Mouse (Mus musculus): ENCODE data around the gene Rexo1. TPM values are rescaled to one million over a fixed set of nuclear protein-coding genes. Genes with fewer than 3 reads are reported as not detected.

The Rexo1 gene
- polyA plus RNA-seq, 1 experiment = 23.0 TPM

- Histone ChIP-seq H3K79me2 (ENCODE audit: control insufficient read depth, insufficient read depth) (peaks cover 48% of the 10 kb centered on the region), H3K79me3 (ENCODE audit: low read depth) (peaks cover 39% of the 10 kb centered on the region), H3K27me3 (ENCODE audit: control insufficient read depth, insufficient read depth, insufficient read length) (no peaks in the 10 kb centered on the region), H3K36me3 (ENCODE audit: control insufficient read depth, insufficient read depth) (peaks cover 19% of the 10 kb centered on the region), H3K4me3 (ENCODE audit: insufficient read depth, poor library complexity, severe bottlenecking) (peak within 1 kb of the TSS; percentile 68), H3ac (ENCODE audit: control insufficient read depth, insufficient read length, low read depth) (peak within 1 kb of the TSS; percentile 79)
- TF ChIP-seq FOSL1 (IDR thresholded peaks at IDR 0.05; ENCODE audit: insufficient read depth, low read length, poor library complexity, severe bottlenecking) (no peak), MAX (IDR thresholded peaks at IDR 0.05) (peak; percentile 66), CTCF (IDR thresholded peaks at IDR 0.05; ENCODE audit: control insufficient read depth, insufficient read depth, insufficient read length) (no peak)
Observed at GRCm38 (mm10) chr10:80602698-80603325, 41.5 kb upstream of the Rexo1 start, which contains the start of the genes Scamp4 and Adat3. Gene Scamp4, plus strand, starts transcription at chr10:80602872. Gene Adat3, plus strand, starts transcription at chr10:80602880.

DNA sequence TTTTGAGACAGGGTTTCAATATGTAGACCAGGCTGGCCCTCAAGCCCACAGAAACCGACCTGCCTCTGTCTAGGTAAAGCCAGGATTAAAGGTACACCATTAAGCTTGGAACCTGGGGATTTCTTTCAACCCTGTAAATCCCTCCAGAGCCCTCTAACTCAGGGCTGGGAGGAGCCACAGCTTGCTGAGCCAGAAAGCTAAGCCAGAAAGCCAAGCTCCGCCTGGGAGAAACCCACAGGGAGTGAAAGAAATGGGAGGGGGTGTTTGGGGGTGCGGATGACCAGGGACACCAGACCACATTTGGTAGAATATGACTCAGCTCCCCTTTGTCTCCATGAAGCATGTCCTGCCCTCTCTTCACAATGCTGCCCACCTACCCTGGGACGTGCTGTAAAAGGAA is 35.0 kb upstream of the Rexo1 start:
- no peaks in the 10 kb centered on the region for H3K79me3 ChIP-seq (ENCODE audit: low read depth)
- TF ChIP-seq MAX (IDR thresholded peaks at IDR 0.05) (no peak), CTCF (IDR thresholded peaks at IDR 0.05; ENCODE audit: control insufficient read depth, insufficient read depth, insufficient read length) (no peak), FOSL1 (IDR thresholded peaks at IDR 0.05; ENCODE audit: insufficient read depth, low read length, poor library complexity, severe bottlenecking) (no peak), MYOG (IDR thresholded peaks at IDR 0.05; ENCODE audit: control insufficient read depth, extremely low read depth, insufficient read length) (no peak), MYOD1 (IDR thresholded peaks at IDR 0.05; ENCODE audit: control insufficient read depth, insufficient read length, low read depth) (no peak), CEBPB (IDR thresholded peaks at IDR 0.05; ENCODE audit: low read depth) (no peak), USF1 (IDR thresholded peaks at IDR 0.05; ENCODE audit: low read depth) (no peak)
- no peaks in the 10 kb centered on the region for H3K27me3 ChIP-seq (ENCODE audit: control insufficient read depth, insufficient read depth, insufficient read length)
- no peak overlapping the region for H3K4me3 ChIP-seq (ENCODE audit: insufficient read depth, poor library complexity, severe bottlenecking)
- no peak overlapping the region for H3ac ChIP-seq (ENCODE audit: control insufficient read depth, insufficient read length, low read depth)
- H3K36me3 ChIP-seq (ENCODE audit: control insufficient read depth, insufficient read depth) = no peaks in the 10 kb centered on the region
- no peaks in the 10 kb centered on the region for H3K79me2 ChIP-seq (ENCODE audit: control insufficient read depth, insufficient read depth)

- H3K79me2 ChIP-seq (ENCODE audit: control insufficient read depth, insufficient read depth) = peaks cover 42% of the 10 kb centered on the region
- TF ChIP-seq MAX (IDR thresholded peaks at IDR 0.05) (peak; percentile 69), USF1 (IDR thresholded peaks at IDR 0.05; ENCODE audit: low read depth) (peak; percentile 2), MYOG (IDR thresholded peaks at IDR 0.05; ENCODE audit: control insufficient read depth, extremely low read depth, insufficient read length) (no peak)
- H3K36me3 ChIP-seq (ENCODE audit: control insufficient read depth, insufficient read depth) = no peaks in the 10 kb centered on the region
- H3K79me3 ChIP-seq (ENCODE audit: low read depth) = peaks cover 20% of the 10 kb centered on the region
- no peaks in the 10 kb centered on the region for H3K27me3 ChIP-seq (ENCODE audit: control insufficient read depth, insufficient read depth, insufficient read length)
- peak within 1 kb of the TSS; percentile 98 for H3ac ChIP-seq (ENCODE audit: control insufficient read depth, insufficient read length, low read depth)
- H3K4me3 ChIP-seq (ENCODE audit: insufficient read depth, poor library complexity, severe bottlenecking) = peak within 1 kb of the TSS; percentile 86
Observed at GRCm38 (mm10) chr10:80589879-80590854, 28.8 kb upstream of the Rexo1 start, which contains the start of gene Abhd17a. Gene Abhd17a, minus strand, starts transcription at chr10:80590341.

- TF ChIP-seq USF1 (IDR thresholded peaks at IDR 0.05; ENCODE audit: low read depth) (no peak), CEBPB (IDR thresholded peaks at IDR 0.05; ENCODE audit: low read depth) (no peak), MYOG (IDR thresholded peaks at IDR 0.05; ENCODE audit: control insufficient read depth, extremely low read depth, insufficient read length) (no peak), MYOD1 (IDR thresholded peaks at IDR 0.05; ENCODE audit: control insufficient read depth, insufficient read length, low read depth) (no peak), FOSL1 (IDR thresholded peaks at IDR 0.05; ENCODE audit: insufficient read depth, low read length, poor library complexity, severe bottlenecking) (no peak), MAX (IDR thresholded peaks at IDR 0.05) (no peak), CTCF (IDR thresholded peaks at IDR 0.05; ENCODE audit: control insufficient read depth, insufficient read depth, insufficient read length) (no peak)
- H3K27me3 ChIP-seq (ENCODE audit: control insufficient read depth, insufficient read depth, insufficient read length) = no peaks in the 10 kb centered on the region
- peaks cover 42% of the 10 kb centered on the region for H3K79me2 ChIP-seq (ENCODE audit: control insufficient read depth, insufficient read depth)
- H3K79me3 ChIP-seq (ENCODE audit: low read depth) = peaks cover 20% of the 10 kb centered on the region
- peak overlapping the region; percentile 98 for H3ac ChIP-seq (ENCODE audit: control insufficient read depth, insufficient read length, low read depth)
- H3K4me3 ChIP-seq (ENCODE audit: insufficient read depth, poor library complexity, severe bottlenecking) = peak overlapping the region; percentile 86
- peaks cover 3% of the 10 kb centered on the region for H3K36me3 ChIP-seq (ENCODE audit: control insufficient read depth, insufficient read depth)
Observed at GRCm38 (mm10) chr10:80589127-80589878, 27.9 kb upstream of the Rexo1 start.

DNA sequence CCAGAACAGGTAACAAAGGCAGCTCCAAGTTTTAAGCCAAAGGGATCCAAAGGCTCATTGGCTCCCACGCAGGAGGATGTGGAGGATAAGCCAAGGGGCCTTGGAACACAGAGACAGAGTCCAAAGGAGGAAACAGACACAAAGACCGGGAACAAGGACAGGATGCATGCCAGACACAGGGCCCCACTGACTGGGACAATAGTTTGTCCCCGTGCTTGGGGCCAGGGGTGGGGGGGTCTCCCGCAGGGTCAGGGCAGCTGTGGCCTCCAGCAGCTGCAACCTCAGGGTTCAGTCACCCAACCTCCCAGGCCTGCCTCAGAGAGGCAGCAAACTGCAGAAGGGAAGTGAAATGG is 25.9 kb upstream of the Rexo1 start:
- Histone ChIP-seq H3ac (ENCODE audit: control insufficient read depth, insufficient read length, low read depth) (no peak overlapping the region), H3K4me3 (ENCODE audit: insufficient read depth, poor library complexity, severe bottlenecking) (no peak overlapping the region), H3K79me2 (ENCODE audit: control insufficient read depth, insufficient read depth) (peaks cover 42% of the 10 kb centered on the region), H3K27me3 (ENCODE audit: control insufficient read depth, insufficient read depth, insufficient read length) (no peaks in the 10 kb centered on the region), H3K79me3 (ENCODE audit: low read depth) (peaks cover 20% of the 10 kb centered on the region), H3K36me3 (ENCODE audit: control insufficient read depth, insufficient read depth) (peaks cover 13% of the 10 kb centered on the region)
- no peak for TF ChIP-seq MYOG (IDR thresholded peaks at IDR 0.05; ENCODE audit: control insufficient read depth, extremely low read depth, insufficient read length)
- no peak for TF ChIP-seq CEBPB (IDR thresholded peaks at IDR 0.05; ENCODE audit: low read depth)
- TF ChIP-seq FOSL1 (IDR thresholded peaks at IDR 0.05; ENCODE audit: insufficient read depth, low read length, poor library complexity, severe bottlenecking) = no peak
- no peak for TF ChIP-seq USF1 (IDR thresholded peaks at IDR 0.05; ENCODE audit: low read depth)
- TF ChIP-seq MAX (IDR thresholded peaks at IDR 0.05) = no peak
- TF ChIP-seq CTCF (IDR thresholded peaks at IDR 0.05; ENCODE audit: control insufficient read depth, insufficient read depth, insufficient read length) = no peak
- TF ChIP-seq MYOD1 (IDR thresholded peaks at IDR 0.05; ENCODE audit: control insufficient read depth, insufficient read length, low read depth) = no peak
